Mouse (Mus musculus): ENCODE measurements around the gene Cyp21a1.
"Not testable (repeated sequence)": the region's sequence is repeated elsewhere in the genome, so short reads cannot be mapped to it uniquely, and the experiment has no call there.

Cyp21a1 gene

GRCm38 (mm10) chr17:34804871-34805562, 656 bp upstream of the Cyp21a1 start:
- DNase-seq (ENCODE audit: low read depth) = peak; percentile 33

GRCm38 (mm10) chr17:34803367-34803766, 994 bp downstream of the Cyp21a1 start:
- DNase-seq (ENCODE audit: low read depth) = not testable (repeated sequence)

- not testable (repeated sequence) for DNase-seq (ENCODE audit: low read depth)
These were observed 1.6 kb downstream of the Cyp21a1 start for GRCm38 (mm10) chr17:34802756-34803155.

- DNase-seq (ENCODE audit: low read depth) = not testable (repeated sequence)
These were observed 3.5 kb downstream of the Cyp21a1 start for GRCm38 (mm10) chr17:34800781-34801305.

- DNase-seq (ENCODE audit: low read depth) = no peak
These were observed 4.8 kb downstream of the Cyp21a1 start for GRCm38 (mm10) chr17:34799531-34799925.

GRCm38 (mm10) chr17:34798866-34799530, 5.4 kb downstream of the Cyp21a1 start:
- no peak for DNase-seq (ENCODE audit: low read depth)

GRCm38 (mm10) chr17:34798071-34798470, 6.3 kb downstream of the Cyp21a1 start:
- not testable (repeated sequence) for DNase-seq (ENCODE audit: low read depth)

GRCm38 (mm10) chr17:34797211-34797995, 7.0 kb downstream of the Cyp21a1 start:
- DNase-seq (ENCODE audit: low read depth) = not testable (repeated sequence)

- no peak for DNase-seq (ENCODE audit: low read depth)
These were observed 7.8 kb downstream of the Cyp21a1 start for GRCm38 (mm10) chr17:34796311-34797140.

GRCm38 (mm10) chr17:34795633-34796032, 8.7 kb downstream of the Cyp21a1 start:
- DNase-seq (ENCODE audit: low read depth) = peak; percentile 37

- DNase-seq (ENCODE audit: low read depth) = no peak
These were observed 9.3 kb downstream of the Cyp21a1 start for GRCm38 (mm10) chr17:34795016-34795415.

- no peak for DNase-seq (ENCODE audit: low read depth)
These were observed 26.6 kb downstream of the Cyp21a1 start for GRCm38 (mm10) chr17:34777680-34778325.

GRCm38 (mm10) chr17:34761471-34761870, 42.9 kb downstream of the Cyp21a1 start:
- DNase-seq (ENCODE audit: low read depth) = no peak
